Mouse (Mus musculus) induced T-regulatory cell, adult 2 months (primary cell): Measurements from ENCODE around the gene Olfr1000.
A peak's percentile ranks its signal among the peaks of the same experiment; 100 is the strongest.
"Not testable (repeated sequence)": the region's sequence is repeated elsewhere in the genome, so short reads cannot be mapped to it uniquely, and the experiment has no call there.

Experiments
- DNase-seq: peaks from one replicate; pipeline ENCODE4 v3.0.0-alpha.2; 2012; ENCODE audit warnings: low read depth

Gene Olfr1000

DNA sequence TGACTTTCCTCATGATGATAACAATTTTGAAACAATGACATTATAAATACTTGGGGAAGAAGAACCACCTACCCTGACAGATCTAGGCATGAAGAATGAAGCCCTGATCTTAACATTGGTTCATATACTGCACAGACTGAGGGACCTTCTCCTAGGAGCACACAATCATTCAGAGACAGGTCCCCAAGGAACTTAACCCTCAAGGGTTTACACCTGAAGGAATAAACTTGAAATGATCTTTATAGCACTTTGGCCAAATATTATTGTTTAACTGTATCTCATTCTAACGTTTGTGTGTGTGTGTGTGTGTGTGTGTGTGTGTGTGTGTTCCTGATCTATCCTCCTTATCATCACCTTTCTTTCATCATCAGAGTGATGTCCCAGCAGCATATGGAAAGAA, at the start of gene Olfr1000:
TSS of gene Olfr1000 (minus strand) at position 101 of the 400 bp plus-strand sequence.
- no peak for DNase-seq

DNA sequence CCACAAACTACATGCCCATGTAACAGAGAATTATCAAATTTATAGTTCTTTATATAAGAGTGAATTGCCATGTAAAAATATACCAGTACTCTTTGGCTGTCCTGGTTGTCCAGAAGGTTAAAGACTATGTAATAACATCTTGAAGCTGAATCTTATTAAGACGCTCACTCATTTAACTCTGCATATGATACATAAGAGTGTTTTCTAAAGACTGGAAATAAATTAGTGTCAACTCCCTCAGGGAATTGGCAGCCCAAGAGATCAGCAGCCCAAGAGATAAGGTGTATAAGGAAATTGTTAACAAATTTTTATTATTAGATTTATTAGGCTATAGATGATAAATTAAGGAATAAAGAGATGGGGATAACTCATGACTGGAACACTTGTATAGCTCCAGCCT, 38.9 kb upstream of the Olfr1000 start, which contains the start of gene Olfr1002:
TSS of gene Olfr1002 (minus strand) at position 101 of the 400 bp plus-strand sequence.
- DNase-seq: no peak

DNA sequence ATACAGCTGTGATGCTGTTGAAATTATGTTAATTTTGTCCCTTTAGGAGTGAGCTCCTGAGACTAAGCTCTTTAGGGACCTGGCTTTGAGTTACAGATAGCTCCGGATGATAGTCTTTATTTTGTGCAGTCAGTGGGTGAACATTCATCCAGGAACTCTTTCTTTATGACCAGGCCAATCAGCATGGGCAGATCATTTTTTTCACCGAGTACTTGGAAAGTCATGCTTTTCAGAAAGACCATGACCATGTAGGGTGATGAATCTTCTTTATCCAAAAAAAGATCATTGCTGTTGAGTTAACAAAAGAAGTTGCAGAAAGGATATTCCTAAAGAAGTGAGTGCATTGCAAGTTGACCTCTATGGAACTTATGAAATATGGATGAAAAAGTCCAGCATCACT, 23.1 kb downstream of the Olfr1000 start, which contains the start of gene Olfr998:
TSS of gene Olfr998 (plus strand) at position 301 of the 400 bp plus-strand sequence.
- DNase-seq: not testable (repeated sequence)

DNA sequence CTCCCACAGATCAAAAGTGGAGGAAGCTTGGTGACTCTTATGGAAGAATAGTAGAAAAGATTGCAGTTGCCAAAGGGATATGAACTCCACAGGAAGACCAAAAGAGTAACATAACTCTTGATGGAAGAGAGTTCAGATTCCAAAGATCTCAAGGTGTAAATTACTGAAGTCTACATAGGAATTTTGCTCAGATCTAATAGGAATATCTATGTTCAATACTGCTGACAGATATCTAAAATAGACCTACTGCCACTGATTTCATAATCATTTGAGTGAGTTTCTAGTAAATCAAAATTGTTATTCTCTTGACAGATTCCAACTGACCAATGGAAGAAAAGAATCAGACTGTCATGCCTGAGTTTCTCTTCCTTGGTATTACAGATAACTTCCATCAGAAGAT, 32.8 kb downstream of the Olfr1000 start, which contains the start of gene Olfr996:
TSS of gene Olfr996 (plus strand) at position 301 of the 400 bp plus-strand sequence.
- no peak for DNase-seq

DNA sequence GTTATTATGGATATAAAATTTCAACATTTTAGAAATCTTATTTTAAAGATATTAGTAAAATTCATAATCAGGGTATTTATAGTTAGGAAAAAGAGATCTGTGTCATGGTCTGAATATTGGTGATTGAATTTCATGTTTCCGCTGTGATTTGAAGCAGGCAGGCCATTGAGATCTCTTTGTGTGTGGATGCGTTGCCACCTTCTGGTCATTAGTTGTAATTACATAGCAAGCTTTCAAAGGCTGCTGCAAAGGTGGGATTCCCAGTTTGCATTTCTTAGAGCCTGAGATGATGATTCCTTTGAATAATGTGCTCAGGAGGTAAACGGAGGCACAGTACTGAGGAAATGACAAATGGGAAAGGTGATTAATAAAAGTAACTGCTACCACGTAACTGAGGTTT, 50.5 kb downstream of the Olfr1000 start:
- DNase-seq: peak; percentile 18

DNA sequence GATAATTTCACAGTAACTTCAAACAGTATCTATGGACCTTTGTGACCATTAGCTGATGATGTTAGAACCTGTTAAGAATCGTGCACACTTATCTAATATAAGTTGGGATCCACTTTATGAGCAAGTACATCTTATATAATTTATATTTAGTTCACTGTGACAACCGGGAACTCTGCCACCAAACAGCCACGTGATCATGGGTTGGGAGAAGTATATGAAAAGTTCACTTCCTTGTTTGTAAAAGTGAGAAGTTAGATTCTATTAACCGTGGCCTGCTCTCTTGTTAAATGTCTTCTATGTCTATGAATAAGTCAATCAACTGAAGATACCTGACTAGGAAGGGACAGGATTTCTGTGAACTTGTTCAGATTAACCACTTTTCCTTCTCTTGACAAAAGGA, 51.5 kb downstream of the Olfr1000 start:
- no peak for DNase-seq
